Mouse (Mus musculus) gastrocnemius, postnatal 14 days (tissue): ENCODE data around the gene Foxo6. TPM values are rescaled to one million over a fixed set of nuclear protein-coding genes. Genes with fewer than 3 reads are reported as not detected.

Experiments
- DNase-seq: peaks from one replicate; pipeline ENCODE4 v3.0.0; 2021; ENCODE audit warnings: mixed read lengths
- intact Hi-C: fragments of 180-260 bp; cut with DNase I; formaldehyde crosslinking; loops from one replicate; pipeline ENCODE4 v1.15.1; 2025; ENCODE audit warnings: low total_unique reads
- total RNA-seq, 2 experiments: library from RNA; stranded (reverse); gene quantifications; 2 replicates each; pipeline ENCODE4 v1.2.3; 2021

The Foxo6 gene
- total RNA-seq, 2 experiments from 2014 or later = 6.7 to 11.6 TPM

DNA sequence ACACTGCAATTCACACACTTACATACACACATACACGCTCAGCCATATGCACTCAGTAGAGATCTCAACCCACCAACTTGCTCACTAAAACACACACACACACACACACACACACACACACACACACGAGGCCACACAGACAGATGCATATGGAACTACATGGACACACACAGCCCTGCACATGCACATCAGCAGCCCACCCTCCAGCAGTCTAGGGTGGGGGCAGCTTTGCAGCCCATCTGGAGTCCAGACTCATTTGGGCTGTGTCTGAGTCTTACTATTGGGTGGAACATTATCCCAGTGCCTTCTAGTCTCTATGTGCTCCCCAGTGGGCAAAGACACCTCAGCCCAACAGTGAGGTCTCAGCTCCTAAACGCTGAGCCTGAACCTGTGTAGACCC lies 23.0 kb downstream of the Foxo6 start:
- intact Hi-C loops = no loop called here

DNA sequence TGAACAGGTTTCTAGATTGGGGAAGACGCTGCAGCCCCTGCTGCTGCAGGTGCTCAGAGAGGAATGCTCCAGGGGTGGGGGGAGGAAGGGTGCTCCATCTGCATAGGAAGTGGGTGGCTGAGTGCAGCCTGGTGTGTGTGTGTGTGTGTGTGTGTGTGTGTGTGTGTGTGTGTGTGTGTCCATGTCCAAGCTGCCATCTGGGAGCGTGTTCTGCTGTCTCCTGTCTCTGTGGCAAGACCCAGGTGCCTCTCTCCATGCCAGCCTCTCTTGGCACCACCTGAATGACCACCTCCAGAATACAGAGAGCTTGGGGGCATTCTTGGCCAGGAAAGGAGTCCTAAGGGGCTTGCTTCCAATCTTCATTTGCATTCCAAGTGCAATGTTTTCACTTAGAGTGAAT lies 24.4 kb downstream of the Foxo6 start:
- no peak for DNase-seq
- intact Hi-C loops = no loop called here

More for the DNA sequence above, 23.0 kb downstream of the Foxo6 start:
- DNase-seq = no peak

DNA sequence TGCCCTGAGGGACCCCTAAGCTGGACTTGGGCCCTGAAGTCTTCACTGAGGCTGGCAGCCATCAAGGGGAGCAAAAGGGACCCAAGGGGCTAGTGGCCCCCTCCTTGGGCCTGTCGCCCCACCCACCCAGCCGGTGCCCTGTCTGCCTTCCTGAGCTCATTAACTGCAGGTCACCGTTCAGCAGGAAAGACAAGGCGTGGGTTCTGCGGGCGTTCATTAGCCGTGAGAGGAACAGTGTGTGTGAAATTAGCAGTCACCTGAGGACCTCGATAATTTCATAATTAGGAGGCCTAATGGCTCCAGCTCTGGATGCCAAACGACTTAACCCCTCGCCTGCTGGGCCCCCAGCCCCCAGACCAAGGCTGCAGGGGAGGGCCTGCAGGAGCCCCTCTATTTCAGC lies 24.9 kb downstream of the Foxo6 start:
- no peak for DNase-seq
- intact Hi-C loops = no loop called here

DNA sequence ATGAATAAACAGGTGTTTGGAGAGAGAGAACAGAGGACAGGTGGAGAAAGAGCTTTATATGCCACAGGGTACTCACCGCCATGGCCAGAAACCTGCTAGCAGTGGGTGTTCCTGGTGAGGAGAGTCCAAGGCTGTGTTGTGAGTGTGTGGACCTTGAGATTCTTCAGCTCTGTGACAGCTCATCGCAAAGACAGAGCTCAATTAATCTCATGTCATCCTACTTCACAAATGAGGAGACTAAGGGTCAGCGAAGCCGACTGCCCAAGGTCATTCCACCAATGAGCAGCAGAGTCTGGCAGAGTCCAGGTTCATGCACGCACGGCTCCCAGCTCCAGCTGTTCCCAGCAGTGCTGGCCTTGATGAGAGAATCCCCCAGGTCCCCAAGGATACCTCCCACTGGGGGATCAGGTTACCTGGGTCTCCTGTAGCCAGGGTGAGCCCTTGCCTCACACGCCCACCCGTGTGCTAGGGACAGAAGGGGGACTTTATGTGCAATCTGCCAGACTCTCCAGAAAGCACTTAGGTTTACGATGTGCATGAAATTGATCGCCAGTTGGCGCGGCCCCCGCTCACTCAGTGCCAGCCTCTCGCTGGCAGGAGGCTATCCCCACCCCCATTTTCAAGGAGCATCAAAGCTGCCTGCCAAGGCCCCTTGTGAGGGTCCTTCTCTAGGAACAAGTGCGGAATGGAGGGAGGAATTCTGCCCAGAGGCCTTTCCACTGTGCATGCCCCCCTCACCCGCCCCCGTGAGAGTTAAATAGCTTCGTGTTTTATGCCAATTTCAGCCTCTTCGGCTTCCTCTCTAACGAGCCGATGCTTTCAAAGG lies 27.6 kb downstream of the Foxo6 start:
- intact Hi-C loops = no loop called here
- no peak for DNase-seq

DNA sequence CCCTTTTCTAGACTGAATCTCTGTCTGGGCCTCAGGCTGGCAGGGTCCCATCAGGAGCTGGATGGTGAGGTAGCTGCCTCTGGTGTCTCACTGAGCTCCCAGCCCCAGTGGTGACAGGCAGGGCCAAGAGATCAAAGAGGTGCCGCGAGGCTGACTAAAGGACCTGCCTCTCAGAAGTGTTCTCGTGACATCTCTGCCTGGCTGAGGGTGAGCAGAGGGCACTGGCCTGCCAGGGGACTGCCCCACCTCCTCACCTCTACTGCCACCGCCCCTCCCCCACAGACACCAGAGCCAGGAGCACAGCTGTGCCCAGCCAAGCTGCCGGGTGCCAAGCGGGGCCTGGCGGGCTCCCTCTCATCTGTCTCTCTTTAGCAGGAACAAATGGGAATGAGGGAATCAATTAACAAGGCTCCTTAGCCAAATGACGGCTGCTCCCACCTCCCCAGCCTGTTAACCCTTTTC lies 38.3 kb downstream of the Foxo6 start:
- peak; percentile 89 for DNase-seq
- intact Hi-C loops = no loop called here

DNA sequence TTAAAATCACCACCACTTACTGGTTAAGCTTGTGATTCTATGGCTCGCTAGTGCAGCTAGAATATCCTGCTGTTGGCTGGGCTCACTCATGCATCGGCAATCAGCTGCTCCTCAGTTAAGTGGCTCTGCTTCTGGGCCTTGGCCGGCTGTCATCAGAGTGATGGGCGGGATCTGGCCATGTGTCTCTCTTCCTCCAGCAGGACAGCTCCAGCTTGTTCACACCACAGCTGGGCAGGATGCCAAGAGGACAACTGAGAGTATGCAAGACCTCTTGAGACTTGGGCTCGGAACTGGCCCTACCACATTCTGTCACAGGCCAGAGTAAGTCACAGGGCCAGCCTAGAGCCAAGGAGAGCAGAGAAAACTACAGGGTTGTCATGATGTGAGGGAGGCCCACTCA lies 39.7 kb downstream of the Foxo6 start:
- intact Hi-C loops = no loop called here
- peak; percentile 88 for DNase-seq

DNA sequence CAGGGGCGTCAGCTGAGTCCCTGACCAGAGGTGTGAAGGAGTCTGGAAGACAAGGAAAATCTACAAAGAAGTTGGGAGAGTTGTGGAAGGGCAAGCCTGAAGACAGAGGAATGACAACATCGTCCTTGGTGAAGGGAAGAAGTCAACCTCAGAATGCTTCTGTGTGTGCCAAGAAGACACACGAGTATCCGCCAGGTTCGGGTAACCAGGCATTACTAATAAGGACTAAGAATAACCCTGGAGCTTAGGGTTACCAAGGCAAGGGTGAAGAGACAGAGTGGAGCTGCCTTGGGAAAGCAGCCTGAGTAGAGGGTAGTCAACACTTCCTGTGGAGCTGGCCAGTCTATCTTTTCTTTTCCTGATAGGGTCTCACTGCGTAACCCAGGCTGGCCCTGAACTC lies 41.1 kb downstream of the Foxo6 start:
- DNase-seq = no peak
- intact Hi-C loops = no loop called here

DNA sequence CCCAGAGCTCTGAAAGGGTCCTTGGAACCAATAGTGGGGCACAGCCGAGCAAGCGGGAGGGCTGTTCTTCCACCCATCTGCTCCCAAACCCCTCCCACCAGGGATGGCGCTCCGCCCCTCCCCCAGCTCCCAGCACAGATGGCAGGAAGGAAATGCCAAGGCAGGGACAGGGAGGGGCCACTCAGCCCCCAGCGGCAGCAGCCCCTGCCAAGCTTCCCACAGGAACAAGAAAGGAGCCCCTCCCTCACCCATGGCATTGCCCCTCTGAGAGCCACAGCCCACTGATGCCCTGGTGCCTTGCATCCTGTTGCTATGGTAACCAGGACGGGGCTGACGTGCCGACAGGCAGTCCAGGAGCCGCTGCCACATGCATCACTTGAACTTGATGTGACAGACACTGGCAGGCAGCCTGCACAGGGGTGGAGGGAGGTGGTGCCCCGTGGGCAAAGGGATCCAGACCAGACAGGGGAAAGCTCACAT lies 44.3 kb downstream of the Foxo6 start:
- intact Hi-C loops = loop anchor here (5.0 kb wide), 1 partner anchor 74 kb away; no protein-coding TSS in a partner anchor

DNA sequence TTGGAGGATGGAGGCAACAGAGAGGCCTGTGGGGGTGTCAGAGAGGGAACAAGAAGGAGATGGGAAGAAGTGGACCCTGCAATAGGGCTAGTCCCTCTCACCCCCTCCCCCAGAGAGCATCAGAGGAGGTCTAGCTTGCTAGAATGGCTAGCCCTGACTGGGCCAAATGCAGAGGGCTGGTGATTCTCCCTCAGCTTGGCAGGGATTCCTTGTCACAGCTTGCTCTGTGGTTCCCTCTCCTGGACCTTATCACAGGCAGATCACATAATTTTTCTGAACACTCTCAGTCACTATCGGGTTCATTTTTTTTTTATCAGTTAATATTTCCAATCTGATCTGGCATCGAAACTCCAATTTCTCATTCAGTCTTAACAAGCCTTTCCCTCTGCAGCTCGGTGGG lies 46.0 kb downstream of the Foxo6 start:
- intact Hi-C loops = loop anchor here (5.0 kb wide), 1 partner anchor 76 kb away; no protein-coding TSS in a partner anchor
- no peak for DNase-seq

More for the DNA sequence above, 44.3 kb downstream of the Foxo6 start:
- peak; percentile 56 for DNase-seq

DNA sequence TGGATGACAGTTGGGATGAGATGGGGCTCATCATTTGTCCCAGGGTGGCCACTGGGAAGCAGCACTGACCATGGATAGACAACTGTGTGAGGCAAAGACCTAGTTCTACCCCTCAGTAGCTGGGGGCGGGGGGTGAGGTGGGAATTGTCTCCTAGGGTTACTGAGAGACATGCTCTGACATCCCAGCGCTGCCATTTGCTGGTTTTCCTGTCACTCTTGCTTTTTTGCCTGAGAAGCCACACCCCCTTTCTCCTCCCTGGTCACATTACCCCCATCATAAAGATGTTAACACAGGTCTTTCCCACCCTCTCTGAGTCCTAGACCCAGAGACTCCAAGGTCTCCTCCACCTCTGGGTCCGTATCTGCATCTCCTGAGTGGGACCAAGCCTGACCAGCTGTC lies 47.7 kb downstream of the Foxo6 start:
- DNase-seq = no peak
- intact Hi-C loops = no loop called here

DNA sequence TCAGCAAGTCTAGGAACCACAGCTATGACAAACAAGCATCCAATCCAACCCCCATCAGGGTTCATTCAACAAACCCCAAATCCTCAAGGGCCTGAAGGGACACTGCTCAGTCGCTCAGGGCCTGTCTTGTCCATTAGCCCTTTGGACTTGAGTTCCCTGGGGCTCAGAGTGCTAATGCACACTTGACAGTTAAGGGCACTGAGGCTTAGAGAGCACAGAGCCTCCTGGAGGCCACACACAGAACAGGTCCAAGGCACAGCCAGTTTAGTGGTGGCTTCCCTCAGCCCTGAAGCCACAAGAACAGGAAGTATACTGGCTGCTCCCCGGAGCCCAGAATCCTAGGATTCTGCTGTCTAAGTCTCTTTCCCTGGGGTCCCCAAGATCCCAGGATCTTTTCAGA lies 53.9 kb downstream of the Foxo6 start:
- intact Hi-C loops = loop anchor here (5.0 kb wide), 1 partner anchor 44 kb away; no protein-coding TSS in a partner anchor

DNA sequence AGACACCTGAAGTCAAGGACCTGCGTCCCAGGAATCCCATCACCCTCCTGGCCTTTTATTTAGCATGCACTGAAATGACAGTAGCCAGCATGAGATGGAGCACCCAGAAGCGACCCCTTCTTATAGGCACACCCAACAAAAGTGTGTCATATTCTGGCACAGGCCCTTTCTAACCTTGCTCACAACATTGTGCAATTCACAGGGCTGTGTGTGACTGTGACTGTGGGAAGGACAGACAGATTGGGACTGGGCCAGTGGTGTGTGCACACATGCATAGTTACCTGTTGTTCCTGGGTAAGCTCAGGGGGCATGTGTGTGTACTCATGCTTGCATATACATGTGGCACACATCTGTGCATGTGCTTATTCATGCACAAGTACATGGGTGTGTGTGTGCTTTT lies 54.6 kb downstream of the Foxo6 start:
- intact Hi-C loops = loop anchor here (5.0 kb wide), 1 partner anchor 45 kb away; no protein-coding TSS in a partner anchor
- no peak for DNase-seq

More for the DNA sequence above, 53.9 kb downstream of the Foxo6 start:
- no peak for DNase-seq

DNA sequence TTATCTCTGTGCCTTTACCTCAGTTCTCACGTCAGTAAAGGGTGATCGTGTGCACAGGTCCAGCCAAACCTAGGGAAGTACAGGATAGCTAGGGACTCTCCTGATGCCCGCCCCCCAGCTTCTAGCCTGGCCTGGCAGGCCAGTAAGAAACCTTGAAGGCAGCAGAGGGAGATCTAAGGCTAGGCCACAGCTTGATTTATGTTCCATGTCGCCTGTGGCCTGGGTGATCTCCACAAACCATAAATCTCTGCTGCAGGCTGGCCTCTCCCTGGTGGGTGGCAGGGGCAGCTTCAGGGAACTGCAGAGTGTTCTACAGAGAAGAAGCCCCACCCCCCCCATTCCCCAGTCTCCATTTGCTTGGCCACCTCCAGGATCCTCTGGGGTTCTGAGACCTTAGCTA lies 55.2 kb downstream of the Foxo6 start:
- intact Hi-C loops = loop anchor here (5.0 kb wide), 1 partner anchor 45 kb away; no protein-coding TSS in a partner anchor

DNA sequence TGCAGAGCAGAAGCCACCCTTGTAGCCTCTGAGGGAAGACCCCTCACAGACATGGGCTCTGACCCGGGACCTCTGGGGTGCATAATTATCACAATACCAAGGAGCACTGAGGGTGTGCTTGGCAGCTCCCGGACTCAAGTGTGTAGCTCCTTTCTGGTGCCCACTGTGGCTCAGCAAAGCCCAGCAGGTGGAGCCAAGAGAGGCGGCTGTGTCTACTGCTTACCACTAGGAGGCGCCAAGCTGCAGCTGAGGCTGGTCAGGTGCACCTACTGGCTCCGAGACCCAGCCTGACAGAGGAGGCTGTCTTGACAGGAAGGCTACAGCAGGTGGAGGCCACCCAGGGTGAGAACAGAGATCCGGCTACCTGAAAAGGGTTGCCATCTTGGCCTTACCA lies 56.9 kb downstream of the Foxo6 start:
- DNase-seq = peak; percentile 77
- intact Hi-C loops = loop anchor here (5.0 kb wide), 1 partner anchor 47 kb away; no protein-coding TSS in a partner anchor

More for the DNA sequence above, 55.2 kb downstream of the Foxo6 start:
- DNase-seq = no peak

DNA sequence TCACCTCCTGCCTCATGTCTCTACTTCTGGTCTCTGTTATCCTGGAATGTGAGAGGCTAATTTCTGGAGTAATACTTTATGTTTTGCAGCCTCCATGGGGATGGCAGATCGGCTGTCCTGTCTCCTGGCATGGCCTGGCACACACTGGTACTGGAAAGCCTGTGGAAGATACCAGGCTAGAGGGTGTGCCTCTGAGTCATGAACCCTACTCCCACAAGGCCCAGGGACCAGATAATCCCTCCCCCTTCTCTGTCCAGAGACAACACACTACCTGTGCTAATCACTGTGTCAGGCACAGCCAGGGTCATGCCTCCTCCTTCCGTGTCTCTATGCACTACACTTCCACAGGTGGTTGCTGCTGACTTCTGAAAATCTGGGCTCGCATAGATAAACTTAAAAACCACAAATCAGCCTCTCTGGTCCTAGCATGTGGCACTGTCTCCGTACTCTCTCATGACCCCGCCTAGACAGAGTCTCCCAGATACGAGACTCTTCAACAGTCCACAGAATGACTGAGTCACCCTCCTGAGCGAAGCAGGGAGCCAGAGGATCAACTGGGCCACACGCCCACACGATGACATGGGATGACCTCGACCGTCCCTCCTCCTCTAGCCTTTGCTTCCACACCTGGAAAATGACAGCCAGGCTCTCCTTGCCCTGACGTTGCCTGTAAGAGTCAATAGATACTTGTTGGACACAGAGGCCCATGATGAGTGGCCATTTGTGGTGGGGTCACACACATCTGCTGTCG lies 57.5 kb downstream of the Foxo6 start:
- intact Hi-C loops = loop anchor here (5.0 kb wide), 3 partner anchors 48 to 153 kb away; no protein-coding TSS in a partner anchor
- peak; percentile 28 for DNase-seq

DNA sequence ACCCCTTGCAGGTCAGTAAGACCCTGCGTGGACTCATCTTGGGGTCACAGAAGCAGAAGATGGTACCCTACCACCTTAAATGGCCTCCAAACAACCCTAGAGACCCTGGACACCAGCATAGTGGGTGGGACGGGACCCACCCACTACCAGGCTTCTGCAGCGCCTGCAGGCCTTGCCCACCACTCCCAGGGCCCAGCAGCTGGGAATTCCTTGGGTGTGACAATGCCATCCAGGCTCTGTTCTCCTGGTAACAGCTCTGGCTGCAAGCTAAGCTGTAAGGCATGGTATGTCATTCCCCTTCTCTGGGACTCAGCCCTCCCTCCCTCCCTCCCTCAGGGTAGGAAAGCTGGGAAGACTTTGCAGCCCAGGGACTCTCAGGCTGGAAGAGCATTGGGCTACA lies 58.5 kb downstream of the Foxo6 start:
- DNase-seq = no peak
- intact Hi-C loops = loop anchor here (5.0 kb wide), 2 partner anchors 139 to 154 kb away; no protein-coding TSS in a partner anchor

DNA sequence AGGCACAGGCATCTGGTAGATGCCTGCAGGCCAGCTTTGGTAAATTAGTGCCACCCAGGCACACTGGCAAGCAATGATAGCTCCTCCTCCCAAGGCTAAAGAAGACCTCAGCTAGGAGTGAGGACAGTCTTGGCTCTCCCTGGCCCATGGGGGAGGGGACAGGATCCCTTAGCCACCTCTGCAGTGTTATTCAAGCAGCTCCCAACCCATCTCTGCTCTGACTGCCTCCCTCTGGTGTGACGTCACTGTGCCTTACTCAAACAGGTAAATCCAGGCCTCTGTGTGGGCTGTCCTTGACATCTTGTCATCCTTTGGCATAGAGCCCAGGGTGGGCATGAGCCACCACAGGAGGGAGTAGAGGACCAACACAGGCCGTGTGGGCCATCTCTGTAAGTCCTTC lies 59.9 kb downstream of the Foxo6 start:
- DNase-seq = no peak
- intact Hi-C loops = loop anchor here (2.0 to 5.0 kb wide), 3 partner anchors 98 to 155 kb away; no protein-coding TSS in a partner anchor

DNA sequence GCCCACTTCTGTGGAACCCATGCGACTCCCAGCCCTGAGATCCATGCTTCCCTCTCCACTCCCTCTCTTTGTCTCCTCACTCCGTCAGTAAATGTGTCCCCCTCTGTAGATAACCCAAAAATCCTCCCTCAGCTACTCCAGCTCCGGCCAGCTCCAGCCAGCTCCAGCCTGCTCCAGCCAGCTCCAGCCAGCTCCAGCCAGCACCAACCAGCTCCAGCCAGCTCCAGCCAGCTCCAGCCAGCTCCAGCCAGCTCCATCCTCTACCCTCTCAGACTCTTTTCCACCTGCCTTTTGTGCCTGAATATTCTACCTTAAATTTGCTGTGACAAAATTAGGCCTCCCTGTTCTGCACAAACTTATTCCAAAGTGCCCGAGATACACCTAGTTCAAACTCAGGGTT lies 60.5 kb downstream of the Foxo6 start:
- DNase-seq = no peak
- intact Hi-C loops = loop anchor here (2.0 to 5.0 kb wide), 3 partner anchors 98 to 156 kb away; no protein-coding TSS in a partner anchor

DNA sequence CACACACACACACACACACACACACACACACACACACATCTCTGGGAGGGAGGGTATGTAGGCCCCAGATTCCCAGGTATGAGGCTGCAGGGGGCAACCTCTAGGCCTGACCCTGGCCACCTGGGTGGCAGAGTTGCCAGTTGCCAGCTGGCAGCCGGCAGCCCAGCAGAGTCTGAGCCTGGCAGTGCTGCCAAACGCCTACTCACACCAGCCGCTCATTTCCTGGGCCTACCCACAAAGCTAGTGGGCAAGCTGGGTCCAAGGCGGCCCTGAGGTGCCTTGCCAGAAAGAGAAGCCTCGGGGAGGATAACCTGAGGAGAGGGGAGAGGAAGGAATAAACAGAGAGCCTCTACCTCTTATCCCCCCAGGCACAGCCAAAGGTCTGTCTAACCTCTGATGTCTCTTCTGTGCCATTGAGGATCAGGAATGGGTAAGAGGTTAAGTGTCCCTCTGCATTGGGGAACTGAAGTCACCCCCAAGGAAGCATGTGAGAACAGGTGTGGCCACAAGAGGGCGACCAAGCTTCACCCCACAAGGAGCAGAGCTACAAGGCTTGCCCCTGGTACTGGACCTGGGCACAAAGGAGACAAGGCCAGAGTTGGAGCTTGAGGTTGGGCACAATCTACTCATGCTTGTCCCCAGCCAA lies 61.9 kb downstream of the Foxo6 start:
- intact Hi-C loops = loop anchor here (5.0 kb wide), 2 partner anchors 142 to 157 kb away; no protein-coding TSS in a partner anchor
- peak; percentile 81 for DNase-seq
